Mouse (Mus musculus) heart, embryonic 12.5 days (tissue): ENCODE results near the gene Gli3. TPM values are rescaled to one million over a fixed set of nuclear protein-coding genes. Genes with fewer than 3 reads are reported as not detected.

Experiments used
- ATAC-seq: fragments of 200-750 bp; cut with Nextera tagmentation; 2 replicates; pipeline ENCODE4 v1.8.0; 2017; ENCODE audit warnings: moderate TSS enrichment, moderate library complexity; ENCODE audit not compliant: insufficient number of reproducible peaks, low FRiP score
- H3K27ac ChIP-seq: fragments of 300-500 bp; sonication (generic); 2 replicates; pipeline ENCODE4 v1.5.1; 2016; ENCODE audit warnings: mild to moderate bottlenecking, moderate library complexity; ENCODE audit not compliant: poor library complexity, severe bottlenecking
- H3K27me3 ChIP-seq: fragments of 300-500 bp; sonication (generic); replicated peaks from 2 replicates; pipeline ENCODE4 v1.6.1; 2016; ENCODE audit warnings: mild to moderate bottlenecking, moderate library complexity
- H3K36me3 ChIP-seq: fragments of 300-500 bp; sonication (generic); 2 replicates; pipeline ENCODE4 v1.6.1; 2016; ENCODE audit warnings: mild to moderate bottlenecking, moderate library complexity
- H3K4me1 ChIP-seq: fragments of 300-500 bp; sonication (generic); replicated peaks from 2 replicates; pipeline ENCODE4 v1.6.1; 2016; ENCODE audit warnings: mild to moderate bottlenecking
- H3K4me2 ChIP-seq: fragments of 300-500 bp; sonication (generic); 2 replicates; pipeline ENCODE4 v1.6.1; 2016; ENCODE audit warnings: mild to moderate bottlenecking, moderate library complexity
- H3K4me3 ChIP-seq: fragments of 300-500 bp; sonication (generic); 2 replicates; pipeline ENCODE4 v1.5.1; 2016; ENCODE audit warnings: mild to moderate bottlenecking
- H3K9ac ChIP-seq: fragments of 300-500 bp; sonication (generic); 2 replicates; pipeline ENCODE4 v1.6.1; 2016; ENCODE audit warnings: mild to moderate bottlenecking, moderate library complexity
- H3K9me3 ChIP-seq: fragments of 300-500 bp; sonication (generic); replicated peaks from 2 replicates; pipeline ENCODE4 v1.6.1; 2016; ENCODE audit warnings: mild to moderate bottlenecking, moderate library complexity
- WGBS: fragments of 180-500 bp; shearing (Covaris S2); methylation state at CpG from one replicate; pipeline ENCODE4 v1.1.7; 2016; 5-methylcytosine and 5-hydroxymethylcytosine counted together
- polyA plus RNA-seq: library from polyadenylated mRNA; unstranded; fragments of >200 nt; fragmentation: Nextera tagmentation; extraction: Ambion mirVana; gene quantifications from 2 replicates; pipeline ENCODE4 v1.2.1, GENCODE M21; 2016

The Gli3 gene
- polyA plus RNA-seq, 1 experiment from 2014 or later, result 10.0 TPM

- Histone ChIP-seq H3K4me1 (peaks cover 11% of the 10 kb centered on the region), H3K27me3 (no peaks in the 10 kb centered on the region), H3K4me2 (no peak overlapping the region), H3K36me3 (no peaks in the 10 kb centered on the region), H3K9me3 (no peaks in the 10 kb centered on the region), H3K9ac (no peak overlapping the region), H3K4me3 (no peak overlapping the region), H3K27ac (no peak overlapping the region)
- 80% methylated on average over 3 of the region's 3 CpGs for WGBS
- ATAC-seq, result no peak
Observed at GRCm38 (mm10) chr13:15537611-15538010, 74.6 kb downstream of the Gli3 start.

- Histone ChIP-seq H3K36me3 (no peaks in the 10 kb centered on the region), H3K4me3 (no peak overlapping the region), H3K9me3 (no peaks in the 10 kb centered on the region), H3K4me2 (no peak overlapping the region), H3K27ac (no peak overlapping the region), H3K9ac (no peak overlapping the region), H3K4me1 (peaks cover 18% of the 10 kb centered on the region), H3K27me3 (no peaks in the 10 kb centered on the region)
- WGBS, result 79% methylated on average over 2 of the region's 2 CpGs
- ATAC-seq, result no peak
Observed at GRCm38 (mm10) chr13:15538389-15538788, 75.4 kb downstream of the Gli3 start.

GRCm38 (mm10) chr13:15542053-15542452, 79.0 kb downstream of the Gli3 start:
- H3K36me3 ChIP-seq, result no peaks in the 10 kb centered on the region
- H3K4me2 ChIP-seq, result no peak overlapping the region
- no peak overlapping the region for H3K4me3 ChIP-seq
- no peaks in the 10 kb centered on the region for H3K27me3 ChIP-seq
- no peaks in the 10 kb centered on the region for H3K9me3 ChIP-seq
- H3K27ac ChIP-seq, result no peak overlapping the region
- no peak overlapping the region for H3K9ac ChIP-seq
- ATAC-seq, result no peak
- WGBS, result 24% methylated on average over 5 of the region's 5 CpGs
- H3K4me1 ChIP-seq, result peaks cover 18% of the 10 kb centered on the region

- H3K27ac ChIP-seq, result no peak overlapping the region
- H3K9me3 ChIP-seq, result no peaks in the 10 kb centered on the region
- H3K4me2 ChIP-seq, result no peak overlapping the region
- H3K9ac ChIP-seq, result no peak overlapping the region
- H3K4me1 ChIP-seq, result peaks cover 18% of the 10 kb centered on the region
- no peak for ATAC-seq
- H3K36me3 ChIP-seq, result peaks cover under 1% of the 10 kb centered on the region; the same call in 1 of the 2 replicates
- WGBS, result 73% methylated on average over 12 of the region's 12 CpGs
- H3K27me3 ChIP-seq, result no peaks in the 10 kb centered on the region
- no peak overlapping the region for H3K4me3 ChIP-seq
Observed at GRCm38 (mm10) chr13:15543169-15543887, 80.3 kb downstream of the Gli3 start.

- Histone ChIP-seq H3K36me3 (peaks cover 3% of the 10 kb centered on the region; the same call in 1 of the 2 replicates), H3K4me1 (peaks cover 18% of the 10 kb centered on the region), H3K4me2 (no peak overlapping the region), H3K27me3 (no peaks in the 10 kb centered on the region), H3K27ac (no peak overlapping the region), H3K4me3 (no peak overlapping the region), H3K9me3 (no peaks in the 10 kb centered on the region), H3K9ac (no peak overlapping the region)
- ATAC-seq, result no peak
- 66% methylated on average over 7 of the region's 7 CpGs for WGBS
Observed at GRCm38 (mm10) chr13:15543888-15544640, 81.0 kb downstream of the Gli3 start.

- H3K27me3 ChIP-seq, result no peaks in the 10 kb centered on the region
- WGBS, result 85% methylated on average over 4 of the region's 4 CpGs
- H3K9ac ChIP-seq, result no peak overlapping the region
- H3K4me2 ChIP-seq, result no peak overlapping the region
- no peak overlapping the region for H3K27ac ChIP-seq
- no peak for ATAC-seq
- no peak overlapping the region for H3K4me3 ChIP-seq
- H3K36me3 ChIP-seq, result peaks cover 3% of the 10 kb centered on the region; the same call in 1 of the 2 replicates
- H3K4me1 ChIP-seq, result peaks cover 21% of the 10 kb centered on the region
- H3K9me3 ChIP-seq, result no peaks in the 10 kb centered on the region
Observed at GRCm38 (mm10) chr13:15545346-15545896, 82.4 kb downstream of the Gli3 start.

GRCm38 (mm10) chr13:15546258-15546657, 83.2 kb downstream of the Gli3 start:
- H3K36me3 ChIP-seq, result peaks cover 3% of the 10 kb centered on the region; the same call in 1 of the 2 replicates
- H3K9ac ChIP-seq, result no peak overlapping the region
- H3K4me1 ChIP-seq, result peaks cover 22% of the 10 kb centered on the region
- no peak for ATAC-seq
- 67% methylated on average over 4 of the region's 4 CpGs for WGBS
- H3K27me3 ChIP-seq, result no peaks in the 10 kb centered on the region
- no peak overlapping the region for H3K4me3 ChIP-seq
- H3K27ac ChIP-seq, result no peak overlapping the region
- H3K4me2 ChIP-seq, result no peak overlapping the region
- H3K9me3 ChIP-seq, result no peaks in the 10 kb centered on the region

GRCm38 (mm10) chr13:15549466-15549865, 86.4 kb downstream of the Gli3 start:
- ATAC-seq, result no peak
- no peak overlapping the region for H3K27ac ChIP-seq
- H3K4me3 ChIP-seq, result no peak overlapping the region
- no peak overlapping the region for H3K4me2 ChIP-seq
- no peaks in the 10 kb centered on the region for H3K9me3 ChIP-seq
- H3K4me1 ChIP-seq, result 0 out of 2 replicates have a peak, but pooled peaks cover 4% of the 10 kb centered on the region
- H3K27me3 ChIP-seq, result no peaks in the 10 kb centered on the region
- WGBS, result 59% methylated on average over 6 of the region's 6 CpGs
- H3K9ac ChIP-seq, result no peak overlapping the region
- H3K36me3 ChIP-seq, result peaks cover 3% of the 10 kb centered on the region; the same call in 1 of the 2 replicates

- peaks cover 3% of the 10 kb centered on the region; the same call in 1 of the 2 replicates for H3K36me3 ChIP-seq
- no peaks in the 10 kb centered on the region for H3K9me3 ChIP-seq
- no peak overlapping the region for H3K4me2 ChIP-seq
- no peak overlapping the region for H3K4me3 ChIP-seq
- H3K4me1 ChIP-seq, result 0 out of 2 replicates have a peak, but pooled peaks cover 4% of the 10 kb centered on the region
- no peak overlapping the region for H3K9ac ChIP-seq
- H3K27me3 ChIP-seq, result no peaks in the 10 kb centered on the region
- H3K27ac ChIP-seq, result no peak overlapping the region; the same call in 1 of the 2 replicates
- 84% methylated on average over 8 of the region's 8 CpGs for WGBS
- no peak for ATAC-seq
Observed at GRCm38 (mm10) chr13:15550027-15550602, 87.1 kb downstream of the Gli3 start.

GRCm38 (mm10) chr13:15550731-15551130, 87.7 kb downstream of the Gli3 start:
- 0 out of 2 replicates have a peak, but pooled peaks cover 4% of the 10 kb centered on the region for H3K4me1 ChIP-seq
- no peak overlapping the region for H3K27ac ChIP-seq

GRCm38 (mm10) chr13:15552009-15552408, 89.0 kb downstream of the Gli3 start:
- 81% methylated on average over 3 of the region's 3 CpGs for WGBS
- Histone ChIP-seq H3K4me1 (0 out of 2 replicates have a peak, but pooled peaks cover 4% of the 10 kb centered on the region), H3K4me3 (no peak overlapping the region), H3K9me3 (no peaks in the 10 kb centered on the region), H3K9ac (no peak overlapping the region), H3K27me3 (no peaks in the 10 kb centered on the region), H3K27ac (no peak overlapping the region), H3K4me2 (no peak overlapping the region), H3K36me3 (peaks cover 3% of the 10 kb centered on the region; the same call in 1 of the 2 replicates)
- ATAC-seq, result no peak

More at GRCm38 (mm10) chr13:15550731-15551130, 87.7 kb downstream of the Gli3 start:
- Histone ChIP-seq H3K4me3 (no peak overlapping the region), H3K27me3 (no peaks in the 10 kb centered on the region), H3K9ac (no peak overlapping the region), H3K9me3 (no peaks in the 10 kb centered on the region), H3K4me2 (no peak overlapping the region), H3K36me3 (peaks cover 3% of the 10 kb centered on the region; the same call in 1 of the 2 replicates)
- WGBS, result 62% methylated on average over 6 of the region's 6 CpGs
- no peak for ATAC-seq
